Mouse (Mus musculus) liver, embryonic 13.5 days (tissue): ENCODE results near the gene Ncbp1. TPM values are rescaled to one million over a fixed set of nuclear protein-coding genes. Genes with fewer than 3 reads are reported as not detected.

Experiments used
- ATAC-seq: fragments of 200-750 bp; cut with Nextera tagmentation; 2 replicates; pipeline ENCODE4 v1.8.0; 2017; ENCODE audit warnings: low read depth, mild to moderate bottlenecking, moderate number of reproducible peaks, moderate library complexity
- DNase-seq: peaks from one replicate; pipeline ENCODE4 v3.0.0; 2022
- H3K27ac ChIP-seq: fragments of 300-500 bp; sonication (generic); 2 replicates; pipeline ENCODE4 v1.5.1; 2015; ENCODE audit warnings: moderate library complexity, mild to moderate bottlenecking, inconsistent platforms
- H3K27me3 ChIP-seq: fragments of 300-500 bp; sonication (generic); 2 replicates; pipeline ENCODE4 v1.6.1; 2015; ENCODE audit warnings: mild to moderate bottlenecking, inconsistent platforms
- H3K36me3 ChIP-seq: fragments of 300-500 bp; sonication (generic); 2 replicates; pipeline ENCODE4 v1.6.1; 2015; ENCODE audit warnings: mild to moderate bottlenecking, inconsistent platforms
- H3K4me1 ChIP-seq: fragments of 300-500 bp; sonication (generic); replicated peaks from 2 replicates; pipeline ENCODE4 v1.6.1; 2015; ENCODE audit warnings: inconsistent platforms
- H3K4me2 ChIP-seq: fragments of 300-500 bp; sonication (generic); 2 replicates; pipeline ENCODE4 v1.6.1; 2015; ENCODE audit warnings: inconsistent platforms, mild to moderate bottlenecking, moderate library complexity
- H3K4me3 ChIP-seq: fragments of 300-500 bp; sonication (generic); replicated peaks from 2 replicates; pipeline ENCODE4 v1.5.1; 2015; ENCODE audit warnings: mild to moderate bottlenecking, inconsistent platforms
- H3K9ac ChIP-seq: fragments of 300-500 bp; sonication (generic); 2 replicates; pipeline ENCODE4 v1.6.1; 2015; ENCODE audit warnings: mild to moderate bottlenecking, inconsistent platforms
- H3K9me3 ChIP-seq: fragments of 300-500 bp; sonication (generic); replicated peaks from 2 replicates; pipeline ENCODE4 v1.6.1; 2016; ENCODE audit warnings: inconsistent platforms
- WGBS: fragments of 180-500 bp; shearing (Covaris S2); methylation state at CpG from one replicate; pipeline ENCODE4 v1.1.7; 2015; ENCODE audit not compliant: insufficient replicate concordance; 5-methylcytosine and 5-hydroxymethylcytosine counted together
- polyA plus RNA-seq: library from polyadenylated mRNA; unstranded; fragments of >200 nt; fragmentation: Nextera tagmentation; extraction: Ambion mirVana; gene quantifications from 2 replicates; pipeline ENCODE4 v1.2.1, GENCODE M21; 2015

Ncbp1 gene
- polyA plus RNA-seq, 1 experiment from 2014 or later: 52.4 TPM

GRCm38 (mm10) chr4:46130221-46130620 lies 8.2 kb upstream of the Ncbp1 start:
- DNase-seq (peak; percentile 41), ATAC-seq (no peak)

GRCm38 (mm10) chr4:46131791-46132190 lies 6.6 kb upstream of the Ncbp1 start:
- no peaks in the 10 kb centered on the region for H3K9me3 ChIP-seq
- H3K4me1 ChIP-seq: peaks cover 6% of the 10 kb centered on the region
- peaks cover 71% of the 10 kb centered on the region for H3K36me3 ChIP-seq
- 84% methylated on average over 6 of the region's 6 CpGs for WGBS
- no peaks in the 10 kb centered on the region for H3K27me3 ChIP-seq
- ATAC-seq (no peak), DNase-seq (no peak)
- no peak overlapping the region for H3K27ac ChIP-seq
- no peak overlapping the region for H3K4me3 ChIP-seq
- H3K4me2 ChIP-seq: no peak overlapping the region
- no peak overlapping the region for H3K9ac ChIP-seq

More at GRCm38 (mm10) chr4:46130221-46130620, 8.2 kb upstream of the Ncbp1 start:
- H3K36me3 ChIP-seq: peaks cover 78% of the 10 kb centered on the region
- H3K4me3 ChIP-seq: no peak overlapping the region
- H3K27ac ChIP-seq: no peak overlapping the region
- no peaks in the 10 kb centered on the region for H3K9me3 ChIP-seq
- no peaks in the 10 kb centered on the region for H3K4me1 ChIP-seq
- no peak overlapping the region for H3K9ac ChIP-seq
- WGBS: 56% methylated on average over 3 of the region's 3 CpGs
- no peak overlapping the region for H3K4me2 ChIP-seq
- no peaks in the 10 kb centered on the region for H3K27me3 ChIP-seq

GRCm38 (mm10) chr4:46137629-46138286 lies 655 bp upstream of the Ncbp1 start:
- Histone ChIP-seq H3K4me1 (peaks cover 48% of the 10 kb centered on the region), H3K27me3 (no peaks in the 10 kb centered on the region), H3K9me3 (no peaks in the 10 kb centered on the region), H3K27ac (peak overlapping the region; percentile 92), H3K4me2 (peak overlapping the region; percentile 92), H3K36me3 (peaks cover 26% of the 10 kb centered on the region), H3K9ac (peak overlapping the region; percentile 90), H3K4me3 (peak overlapping the region; percentile 88)
- ATAC-seq: peak; percentile 57
- 6% methylated on average over 17 of the region's 17 CpGs for WGBS
- no peak for DNase-seq

- Histone ChIP-seq H3K9me3 (no peaks in the 10 kb centered on the region), H3K4me2 (no peak overlapping the region), H3K27me3 (no peaks in the 10 kb centered on the region), H3K27ac (no peak overlapping the region), H3K4me3 (no peak overlapping the region), H3K36me3 (peaks cover 32% of the 10 kb centered on the region), H3K9ac (no peak overlapping the region), H3K4me1 (peaks cover 37% of the 10 kb centered on the region)
- WGBS: 67% methylated on average over 3 of the region's 3 CpGs
- peak; percentile 21 for DNase-seq
- no peak for ATAC-seq
Observed at GRCm38 (mm10) chr4:46144323-46144722, 5.9 kb downstream of the Ncbp1 start.

- no peak overlapping the region for H3K27ac ChIP-seq
- no peak overlapping the region for H3K9ac ChIP-seq
- peaks cover 14% of the 10 kb centered on the region for H3K4me1 ChIP-seq
- WGBS: 81% methylated on average over 1 of the region's 1 CpGs
- H3K9me3 ChIP-seq: no peaks in the 10 kb centered on the region
- H3K36me3 ChIP-seq: peaks cover 54% of the 10 kb centered on the region
- ATAC-seq (no peak), DNase-seq (no peak)
- no peak overlapping the region for H3K4me2 ChIP-seq
- no peaks in the 10 kb centered on the region for H3K27me3 ChIP-seq
- no peak overlapping the region for H3K4me3 ChIP-seq
Observed at GRCm38 (mm10) chr4:46146881-46147280, 8.5 kb downstream of the Ncbp1 start.

- 81% methylated on average over 12 of the region's 12 CpGs for WGBS
- DNase-seq: no peak
- ATAC-seq: no peak
- no peak overlapping the region for H3K4me3 ChIP-seq
- H3K4me1 ChIP-seq: peaks cover 5% of the 10 kb centered on the region; the same call in 1 of the 2 replicates
- H3K27me3 ChIP-seq: no peaks in the 10 kb centered on the region
- no peak overlapping the region for H3K4me2 ChIP-seq
- peaks cover 90% of the 10 kb centered on the region for H3K36me3 ChIP-seq
- no peaks in the 10 kb centered on the region for H3K9me3 ChIP-seq
- H3K9ac ChIP-seq: no peak overlapping the region
- H3K27ac ChIP-seq: no peak overlapping the region
Observed at GRCm38 (mm10) chr4:46151903-46152544, 13.6 kb downstream of the Ncbp1 start.

- peaks cover 89% of the 10 kb centered on the region for H3K36me3 ChIP-seq
- ATAC-seq: no peak
- WGBS: 66% methylated on average over 2 of the region's 2 CpGs
Observed at GRCm38 (mm10) chr4:46164027-46164426, 25.6 kb downstream of the Ncbp1 start.

GRCm38 (mm10) chr4:46165831-46166230 lies 27.4 kb downstream of the Ncbp1 start:
- Histone ChIP-seq H3K4me3 (no peak overlapping the region), H3K9ac (no peak overlapping the region), H3K27me3 (no peaks in the 10 kb centered on the region), H3K27ac (no peak overlapping the region), H3K36me3 (peaks cover 93% of the 10 kb centered on the region), H3K4me1 (no peaks in the 10 kb centered on the region), H3K9me3 (no peaks in the 10 kb centered on the region), H3K4me2 (no peak overlapping the region)
- 81% methylated on average over 5 of the region's 5 CpGs for WGBS
- DNase-seq: no peak
- ATAC-seq: no peak

More at GRCm38 (mm10) chr4:46164027-46164426, 25.6 kb downstream of the Ncbp1 start:
- Histone ChIP-seq H3K27ac (no peak overlapping the region; the same call in 1 of the 2 replicates), H3K4me3 (no peak overlapping the region), H3K9me3 (no peaks in the 10 kb centered on the region), H3K4me1 (no peaks in the 10 kb centered on the region), H3K9ac (no peak overlapping the region), H3K27me3 (no peaks in the 10 kb centered on the region), H3K4me2 (no peak overlapping the region)
- DNase-seq: no peak

GRCm38 (mm10) chr4:46171761-46172160 lies 33.3 kb downstream of the Ncbp1 start:
- ATAC-seq (no peak), DNase-seq (no peak)
- 79% methylated on average over 7 of the region's 7 CpGs for WGBS
- no peak overlapping the region for H3K27ac ChIP-seq
- H3K4me2 ChIP-seq: no peak overlapping the region
- H3K9ac ChIP-seq: no peak overlapping the region
- H3K9me3 ChIP-seq: no peaks in the 10 kb centered on the region
- H3K27me3 ChIP-seq: no peaks in the 10 kb centered on the region
- H3K4me1 ChIP-seq: no peaks in the 10 kb centered on the region
- H3K4me3 ChIP-seq: no peak overlapping the region
- peaks cover 93% of the 10 kb centered on the region for H3K36me3 ChIP-seq

- H3K4me3 ChIP-seq: no peak overlapping the region
- no peaks in the 10 kb centered on the region for H3K4me1 ChIP-seq
- H3K36me3 ChIP-seq: peaks cover 82% of the 10 kb centered on the region
- H3K27ac ChIP-seq: no peak overlapping the region
- H3K4me2 ChIP-seq: no peak overlapping the region
- WGBS: 77% methylated on average over 4 of the region's 4 CpGs
- H3K9me3 ChIP-seq: no peaks in the 10 kb centered on the region
- no peak overlapping the region for H3K9ac ChIP-seq
- H3K27me3 ChIP-seq: no peaks in the 10 kb centered on the region
- DNase-seq (no peak), ATAC-seq (no peak)
Observed at GRCm38 (mm10) chr4:46176313-46176712, 37.9 kb downstream of the Ncbp1 start.

GRCm38 (mm10) chr4:46177018-46177417 lies 38.6 kb downstream of the Ncbp1 start:
- no peaks in the 10 kb centered on the region for H3K27me3 ChIP-seq
- WGBS: 79% methylated on average over 5 of the region's 5 CpGs
- peaks cover 81% of the 10 kb centered on the region for H3K36me3 ChIP-seq
- no peak overlapping the region for H3K27ac ChIP-seq
- no peak for DNase-seq
- ATAC-seq: no peak
- no peaks in the 10 kb centered on the region for H3K4me1 ChIP-seq
- no peaks in the 10 kb centered on the region for H3K9me3 ChIP-seq
- no peak overlapping the region for H3K4me2 ChIP-seq
- H3K9ac ChIP-seq: no peak overlapping the region
- H3K4me3 ChIP-seq: no peak overlapping the region

GRCm38 (mm10) chr4:46177496-46177895 lies 39.1 kb downstream of the Ncbp1 start:
- DNase-seq (no peak), ATAC-seq (no peak)
- H3K27me3 ChIP-seq: no peaks in the 10 kb centered on the region
- H3K9me3 ChIP-seq: no peaks in the 10 kb centered on the region
- H3K4me2 ChIP-seq: no peak overlapping the region
- H3K9ac ChIP-seq: no peak overlapping the region
- no peaks in the 10 kb centered on the region for H3K4me1 ChIP-seq
- H3K4me3 ChIP-seq: no peak overlapping the region
- H3K27ac ChIP-seq: no peak overlapping the region
- 74% methylated on average over 7 of the region's 7 CpGs for WGBS
- H3K36me3 ChIP-seq: peaks cover 81% of the 10 kb centered on the region
